Mouse (Mus musculus) layer of hippocampus, adult 8-10 months (tissue): ENCODE measurements around the gene Zfp51. TPM values are rescaled to one million over a fixed set of nuclear protein-coding genes. Genes with fewer than 3 reads are reported as not detected.
"Not testable (repeated sequence)": the region's sequence is repeated elsewhere in the genome, so short reads cannot be mapped to it uniquely, and the experiment has no call there.

Experiments
- DNase-seq, 2 experiments: peaks; one replicate each; pipeline ENCODE4 v3.0.0; 2022; ENCODE audit warnings: low spot score in 2 of 2
- total RNA-seq, 4 experiments: library from RNA; stranded (reverse); gene quantifications; 2 replicates each; pipeline ENCODE4 v1.2.4; 2022

Gene Zfp51
- total RNA-seq, result 1 to 10 TPM; 3.5 to 5.3 (median 4.6) TPM

GRCm38 (mm10) chr17:21450138-21450704, at the start of gene Zfp51:
Gene Zfp51, plus strand, starts transcription at chr17:21450374.
- DNase-seq, result peak; percentile 85

- DNase-seq, result peak; percentile 13 to 42
These were observed 27.2 kb upstream of the Zfp51 start, which contains the start of gene Zfp54 for GRCm38 (mm10) chr17:21422664-21423599. Gene Zfp54, plus strand, starts transcription at chr17:21423227.

GRCm38 (mm10) chr17:21438806-21439400, 11.3 kb upstream of the Zfp51 start:
- DNase-seq, result not testable (repeated sequence)

DNA sequence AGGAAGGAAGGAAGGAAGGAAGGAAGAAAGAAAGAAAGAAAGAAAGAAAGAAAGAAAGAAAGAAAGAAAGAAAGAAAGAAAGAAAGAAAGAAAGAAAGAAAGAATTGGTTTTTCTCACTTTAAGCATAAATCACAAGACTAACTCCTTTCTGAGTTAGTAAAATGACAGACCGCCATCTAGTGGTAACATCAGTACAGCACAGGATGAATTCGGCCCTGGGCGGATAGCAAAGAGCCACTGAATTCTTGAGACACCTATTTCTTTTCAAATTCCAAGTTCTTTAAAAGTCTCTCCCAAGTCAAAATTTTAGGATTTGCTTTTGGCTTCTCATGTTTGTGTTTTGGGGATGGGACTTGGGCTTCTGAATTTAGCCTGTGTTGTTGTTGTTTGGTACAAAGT, 505 bp upstream of the Zfp51 start:
- peak; percentile 58 to 76 for DNase-seq

- DNase-seq, result no peak
These were observed 13.4 kb downstream of the Zfp51 start for GRCm38 (mm10) chr17:21463550-21463949.

DNA sequence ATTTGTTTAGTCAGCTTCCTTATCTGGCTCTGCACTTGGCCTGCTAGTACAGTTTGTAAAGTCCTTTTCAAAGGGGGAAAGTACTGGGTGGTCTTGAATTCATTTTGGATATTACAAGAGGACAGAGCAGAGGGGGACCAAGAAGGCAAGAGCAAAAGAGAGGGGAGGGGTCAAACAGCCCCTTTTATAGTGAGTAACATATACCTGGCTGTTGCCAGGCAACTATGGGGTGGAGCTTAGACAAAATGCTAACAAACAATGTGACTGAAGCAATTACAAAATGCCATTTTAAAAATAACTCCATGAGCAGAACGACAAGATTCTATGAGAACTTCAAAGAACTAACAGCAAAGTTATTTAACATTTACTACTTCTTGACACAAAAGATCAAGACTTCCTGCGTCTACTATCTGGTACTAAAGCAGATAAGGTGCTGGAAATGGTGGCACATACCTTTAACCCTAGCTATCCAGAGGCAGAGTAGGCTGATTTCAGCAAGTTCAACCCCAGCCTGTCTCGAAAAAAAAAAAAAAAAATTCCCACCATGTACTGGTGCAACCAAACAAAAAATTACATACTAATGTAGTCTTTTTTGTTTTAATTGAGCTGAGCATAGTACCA, 22.0 kb downstream of the Zfp51 start:
- no peak for DNase-seq

GRCm38 (mm10) chr17:21472653-21473307, 22.6 kb downstream of the Zfp51 start:
- DNase-seq, result no peak

GRCm38 (mm10) chr17:21473362-21474190, 23.4 kb downstream of the Zfp51 start:
- DNase-seq, result no peak

DNA sequence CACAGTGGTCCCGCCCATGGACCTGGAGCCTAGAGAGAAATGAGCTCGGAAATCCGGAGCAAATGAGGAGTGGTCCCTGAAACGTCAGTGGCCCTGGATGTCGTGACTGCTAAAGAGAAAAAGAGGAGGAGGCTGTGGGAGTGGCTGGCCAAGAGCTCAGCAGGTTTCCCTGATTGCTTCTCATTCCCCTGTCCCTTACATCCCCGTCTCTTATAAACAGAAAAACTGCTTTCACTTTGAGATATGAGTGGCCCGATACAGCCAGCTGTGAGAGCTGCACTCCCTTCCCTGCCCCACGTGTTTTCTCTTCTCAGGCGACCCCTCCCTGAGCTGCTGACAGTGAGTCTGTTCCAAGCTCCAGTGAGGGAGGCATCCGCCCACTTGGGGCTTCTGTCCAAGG, 24.6 kb downstream of the Zfp51 start:
- not testable (repeated sequence) for DNase-seq

GRCm38 (mm10) chr17:21475290-21475689, 25.1 kb downstream of the Zfp51 start:
- not testable (repeated sequence) for DNase-seq

- DNase-seq, result not testable (repeated sequence)
These were observed 26.2 kb downstream of the Zfp51 start for GRCm38 (mm10) chr17:21476351-21476750.

GRCm38 (mm10) chr17:21478103-21478777, 28.1 kb downstream of the Zfp51 start:
- DNase-seq, result not testable (repeated sequence)

GRCm38 (mm10) chr17:21488760-21489499, 38.8 kb downstream of the Zfp51 start, which contains the start of gene Zfp53:
Gene Zfp53, plus strand, starts transcription at chr17:21488998.
- peak; percentile 78 to 84 for DNase-seq

DNA sequence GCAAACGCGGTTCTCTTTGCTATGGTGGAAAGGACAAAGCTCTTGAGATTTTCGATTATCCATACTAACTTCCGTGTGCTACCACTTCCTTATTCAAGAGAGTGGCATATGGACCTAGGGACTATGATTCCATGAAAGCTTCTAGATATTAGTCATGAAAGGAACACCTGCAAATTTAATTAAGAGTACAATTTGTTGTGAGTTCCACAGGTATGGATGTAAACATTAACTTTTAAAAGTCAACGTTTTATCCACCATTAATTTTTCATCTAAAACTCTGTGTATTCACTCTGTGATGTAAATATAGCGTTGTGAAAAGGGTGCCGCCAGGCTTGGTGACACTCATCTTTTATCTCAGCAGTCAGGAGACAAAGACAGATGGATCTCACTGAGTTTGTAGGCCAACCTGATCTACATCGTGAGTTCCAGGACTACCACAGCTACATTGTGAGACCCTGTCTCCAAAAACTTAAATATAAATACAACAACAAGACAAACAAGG, 39.4 kb downstream of the Zfp51 start:
- DNase-seq, result no peak

DNA sequence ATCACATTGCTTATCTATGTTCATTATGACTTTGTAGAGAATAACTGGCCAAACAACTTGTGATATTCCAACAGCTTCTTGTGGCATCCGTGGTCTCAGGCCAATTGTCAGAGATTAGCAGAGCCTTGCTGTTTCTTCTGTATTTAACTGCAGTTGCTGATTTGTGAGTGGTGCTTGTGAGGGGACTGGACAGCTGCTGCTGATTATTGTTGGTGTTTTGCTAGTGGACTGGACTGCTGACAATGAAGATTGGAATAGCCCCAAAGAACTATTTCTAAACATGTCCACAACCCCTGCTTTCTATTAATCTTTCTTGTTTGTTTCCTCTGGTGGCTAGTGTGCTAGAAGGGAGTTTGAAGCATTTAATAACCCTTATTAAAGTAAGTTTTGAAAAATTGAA, 51.2 kb downstream of the Zfp51 start:
- DNase-seq, result no peak

DNA sequence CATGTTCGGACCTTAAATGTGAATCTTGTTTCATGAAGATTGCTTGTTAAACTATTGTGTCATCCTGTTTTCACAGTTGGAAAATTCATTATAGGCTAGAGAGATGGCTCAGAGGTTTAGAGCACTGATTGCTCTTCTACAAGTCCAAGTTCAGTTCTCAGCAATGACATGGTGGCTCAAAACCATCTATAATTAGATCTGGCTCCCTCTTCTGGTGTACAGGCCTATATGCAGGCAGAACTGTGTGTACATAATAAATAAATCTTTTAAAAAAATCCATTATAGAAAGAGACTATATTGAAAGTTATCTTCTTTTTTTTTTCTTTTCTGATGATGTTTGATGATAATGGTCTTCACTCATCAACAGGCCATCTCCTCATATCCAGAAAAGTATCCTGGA, 54.4 kb downstream of the Zfp51 start:
- no peak for DNase-seq

- no peak for DNase-seq
These were observed 56.1 kb downstream of the Zfp51 start for GRCm38 (mm10) chr17:21506258-21506657.

DNA sequence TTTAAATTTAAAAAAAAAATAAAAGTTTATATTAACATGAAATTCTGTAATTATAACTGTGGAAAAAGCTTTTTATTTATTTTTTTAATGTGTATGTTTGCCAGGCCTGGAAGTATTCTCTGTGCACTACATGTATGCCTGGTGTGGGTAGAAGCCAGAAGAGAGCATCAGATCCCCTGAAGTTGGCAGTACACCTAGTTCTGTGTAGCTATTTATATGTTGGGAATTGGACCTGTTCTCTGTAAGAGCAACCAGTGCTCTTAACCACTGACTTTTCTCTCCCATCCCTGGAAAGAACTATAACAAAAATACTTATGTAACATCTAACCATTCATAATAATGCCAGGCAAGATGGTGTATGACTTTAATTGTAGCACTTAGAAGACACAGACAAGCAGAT, 59.6 kb downstream of the Zfp51 start:
- no peak for DNase-seq
